Mouse (Mus musculus) frontal cortex, postnatal 25 days (tissue): ENCODE measurements around the gene Gm47985.
"Not testable (repeated sequence)": the region's sequence is repeated elsewhere in the genome, so short reads cannot be mapped to it uniquely, and the experiment has no call there.

Experiments
- DNase-seq, 2 experiments: peaks; one replicate each; pipeline ENCODE4 v3.0.0; 2022; ENCODE audit warnings: low spot score in 2 of 2

Gm47985 gene

GRCm38 (mm10) chr1:151182266-151182665 is at the start of gene Gm47985:
Gene Gm47985 (plus strand): TSS chr1:151182537.
- DNase-seq = not testable (repeated sequence)

GRCm38 (mm10) chr1:151132686-151133085 is 49.7 kb upstream of the Gm47985 start:
- no peak for DNase-seq

- peak in 1 of 2 experiments; percentile 12 for DNase-seq
Observed at GRCm38 (mm10) chr1:151138388-151138787, 43.9 kb upstream of the Gm47985 start.

GRCm38 (mm10) chr1:151140956-151141355 is 41.4 kb upstream of the Gm47985 start:
- DNase-seq = no peak

GRCm38 (mm10) chr1:151144471-151145146 is 37.7 kb upstream of the Gm47985 start:
- no peak for DNase-seq

- no peak for DNase-seq
Observed at GRCm38 (mm10) chr1:151147801-151148200, 34.5 kb upstream of the Gm47985 start.

GRCm38 (mm10) chr1:151150211-151150610 is 32.1 kb upstream of the Gm47985 start:
- DNase-seq = no peak

GRCm38 (mm10) chr1:151151089-151151488 is 31.2 kb upstream of the Gm47985 start:
- no peak for DNase-seq

GRCm38 (mm10) chr1:151153056-151153652 is 29.2 kb upstream of the Gm47985 start:
- no peak for DNase-seq

- DNase-seq = not testable (repeated sequence)
Observed at GRCm38 (mm10) chr1:151154131-151154530, 28.2 kb upstream of the Gm47985 start.

GRCm38 (mm10) chr1:151156129-151156528 is 26.2 kb upstream of the Gm47985 start:
- DNase-seq = no peak

- no peak for DNase-seq
Observed at GRCm38 (mm10) chr1:151156777-151157632, 25.3 kb upstream of the Gm47985 start.

GRCm38 (mm10) chr1:151157963-151158856 is 24.1 kb upstream of the Gm47985 start:
- DNase-seq = no peak

GRCm38 (mm10) chr1:151158857-151159510 is 23.4 kb upstream of the Gm47985 start:
- DNase-seq = no peak

GRCm38 (mm10) chr1:151166031-151166430 is 16.3 kb upstream of the Gm47985 start:
- DNase-seq = no peak

- DNase-seq = no peak
Observed at GRCm38 (mm10) chr1:151167297-151168047, 14.9 kb upstream of the Gm47985 start.

GRCm38 (mm10) chr1:151168637-151169036 is 13.7 kb upstream of the Gm47985 start:
- no peak for DNase-seq

GRCm38 (mm10) chr1:151171572-151172461 is 10.5 kb upstream of the Gm47985 start:
- DNase-seq = no peak
